Mouse (Mus musculus) olfactory bulb, adult 2 months (tissue): ENCODE results near the gene Dpp6.

Source experiments
- CTCF ChIP-seq: fragments of 200-500 bp; IDR thresholded peaks from 2 replicates; pipeline ENCODE4 v1.5.1; 2012; ENCODE audit warnings: low read depth, mild to moderate bottlenecking, low read length, moderate library complexity; ENCODE audit not compliant: insufficient read depth
- POLR2A ChIP-seq: fragments of 200-500 bp; IDR thresholded peaks from 2 replicates; pipeline ENCODE4 v1.6.1; 2012; ENCODE audit warnings: mild to moderate bottlenecking, low read depth, low read length, moderate library complexity; ENCODE audit not compliant: insufficient read depth

DNA sequence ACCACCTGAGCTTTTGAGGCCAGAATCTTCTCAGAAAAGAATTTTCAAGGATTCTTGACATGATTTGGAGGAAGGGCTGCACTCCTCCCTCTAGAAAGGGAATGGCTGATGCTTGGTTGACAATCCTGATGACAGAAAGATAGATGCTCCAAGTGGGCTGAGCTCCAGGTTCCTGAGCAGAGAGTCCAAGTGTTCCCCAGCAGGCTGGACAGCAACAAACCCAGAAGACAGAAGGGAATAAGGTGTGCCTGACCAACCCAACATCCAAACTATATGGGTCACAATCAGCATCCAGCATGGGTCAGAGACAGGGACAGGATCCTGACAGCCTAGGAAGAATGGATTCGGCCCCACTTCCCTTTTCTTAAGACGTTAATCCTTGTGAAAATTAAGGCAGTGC lies 493.2 kb downstream of the Dpp6 start:
- no peak for TF ChIP-seq POLR2A
- TF ChIP-seq CTCF, result no peak
